Mouse (Mus musculus): ENCODE measurements at regions not wholly inside any gene's neighbourhood (a gene's known extent, or its start where the extent isn't known, plus 50 kb on each side); places are given as distances from the start of the nearest gene placed in this dataset.

GRCm38 (mm10) chr14:94427611-94428186 lies 537.2 kb upstream of the Pcdh9 start:
- H3K27ac ChIP-seq (ENCODE audit: low read depth, low read length), result no peak overlapping the region
- ATAC-seq (ENCODE audit: low FRiP score), result 0 out of 2 replicates have a peak, but pooled peaks have one; percentile 27
- H3K36me3 ChIP-seq (ENCODE audit: control insufficient read depth, insufficient read depth, low read length), result no peaks in the 10 kb centered on the region
- H3K27me3 ChIP-seq (ENCODE audit: control insufficient read depth, insufficient read depth, low read length), result no peaks in the 10 kb centered on the region
- DNase-seq (ENCODE audit: low spot score), result peak; percentile 10
- H3K9ac ChIP-seq (ENCODE audit: low read depth, low read length), result no peak overlapping the region
- no peak overlapping the region for H3K4me3 ChIP-seq (ENCODE audit: low read depth, low read length)
- H3K9me3 ChIP-seq (ENCODE audit: control insufficient read depth, low read length), result no peaks in the 10 kb centered on the region
- H3K4me1 ChIP-seq (replicated peaks; ENCODE audit: control insufficient read depth, insufficient read depth, low read length), result no peaks in the 10 kb centered on the region
- WGBS, result 45% methylated on average over 1 of the region's 1 CpGs
- no peak overlapping the region for H3K4me2 ChIP-seq (replicated peaks; ENCODE audit: low read depth, low read length)

Measured in hindbrain, embryonic 11.5 days (tissue).